Mouse (Mus musculus): Measurements from ENCODE around the gene Zfp334. TPM values are rescaled to one million over a fixed set of nuclear protein-coding genes. Genes with fewer than 3 reads are reported as not detected.
A peak's percentile ranks its signal among the peaks of the same experiment; 100 is the strongest.

Gene Zfp334
- polyA plus RNA-seq (2015; fragmentation: Nextera tagmentation; extraction: Ambion mirVana), result 10.0 and 10.4 TPM in 2 replicates

DNA sequence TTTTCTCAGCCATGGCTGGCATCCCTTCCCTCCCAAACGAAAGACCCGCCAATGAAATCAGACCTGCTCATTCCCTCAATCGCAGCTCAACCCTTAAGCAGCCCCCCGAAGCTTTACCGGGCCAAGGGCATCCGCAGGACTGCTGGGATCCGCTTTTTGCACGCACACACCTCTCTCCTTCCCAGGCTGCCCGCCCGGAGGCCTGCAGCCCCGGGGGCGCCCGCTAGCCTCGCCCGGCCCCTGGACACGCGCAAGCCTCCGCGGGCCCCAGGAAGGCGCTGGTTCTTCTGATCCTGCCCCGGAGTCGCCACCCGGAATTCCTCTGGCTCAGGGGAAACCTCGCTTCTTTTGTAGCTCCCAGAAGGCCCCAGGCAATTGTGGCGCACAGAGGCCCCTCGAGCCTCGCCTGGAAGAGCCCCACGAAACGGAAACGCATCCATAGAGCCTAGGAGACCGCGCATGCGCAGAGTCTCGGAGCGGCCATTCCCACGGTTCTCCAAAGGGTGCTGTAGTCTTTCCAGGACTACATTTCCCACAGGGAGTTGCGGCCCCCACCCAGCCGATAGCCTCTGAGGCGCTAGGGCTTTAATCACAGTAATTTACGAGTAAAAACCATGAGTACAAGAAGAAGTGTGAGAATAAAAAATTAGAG is at the start of gene Zfp334:
Zfp334 (minus strand) TSS at position 416 of the 652 bp plus-strand sequence.
- H3K9me3 ChIP-seq, result no peaks in the 10 kb centered on the region
- H3K27me3 ChIP-seq, result no peaks in the 10 kb centered on the region
- under 1% methylated on average over 40 of the region's 40 CpGs for WGBS
- peaks cover 38% of the 10 kb centered on the region for H3K36me3 ChIP-seq
- H3K27ac ChIP-seq, result peak within 1 kb of the TSS; percentile 77
- H3K4me3 ChIP-seq, result peak within 1 kb of the TSS; percentile 83
- H3K4me1 ChIP-seq, result peaks cover 8% of the 10 kb centered on the region
- peak within 1 kb of the TSS; percentile 82 for H3K4me2 ChIP-seq (replicated peaks)
- ATAC-seq (ENCODE audit: low FRiP score, low read depth), result peak; percentile 92
- H3K9ac ChIP-seq, result peak within 1 kb of the TSS; percentile 94

DNA sequence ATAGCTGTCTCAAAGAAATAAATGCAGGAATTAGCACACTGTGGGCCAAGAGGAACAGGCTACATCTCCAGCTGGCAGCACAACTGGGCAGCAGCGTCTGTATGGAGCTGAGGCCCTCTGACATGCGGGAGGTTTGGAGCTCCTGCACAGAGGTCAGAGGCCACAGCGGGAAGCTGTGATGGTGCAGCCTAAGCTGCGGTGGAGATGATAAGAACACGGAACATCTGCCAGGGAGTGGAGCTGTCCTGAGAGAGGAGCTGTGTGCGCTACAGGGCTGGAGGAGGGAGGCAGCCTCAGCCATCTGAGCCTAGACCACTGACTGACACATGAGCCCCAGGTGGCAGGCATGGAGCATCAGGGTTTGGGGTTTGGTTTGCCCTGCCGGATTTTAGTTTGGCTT is 40.6 kb upstream of the Zfp334 start:
- H3K9ac ChIP-seq, result no peak overlapping the region
- H3K4me1 ChIP-seq, result no peaks in the 10 kb centered on the region
- no peaks in the 10 kb centered on the region for H3K36me3 ChIP-seq
- no peak for ATAC-seq (ENCODE audit: low FRiP score, low read depth)
- WGBS, result 41% methylated on average over 7 of the region's 7 CpGs
- no peak overlapping the region for H3K27ac ChIP-seq
- H3K27me3 ChIP-seq, result no peaks in the 10 kb centered on the region
- no peak overlapping the region for H3K4me2 ChIP-seq (replicated peaks)
- no peak overlapping the region for H3K4me3 ChIP-seq
- H3K9me3 ChIP-seq, result no peaks in the 10 kb centered on the region

DNA sequence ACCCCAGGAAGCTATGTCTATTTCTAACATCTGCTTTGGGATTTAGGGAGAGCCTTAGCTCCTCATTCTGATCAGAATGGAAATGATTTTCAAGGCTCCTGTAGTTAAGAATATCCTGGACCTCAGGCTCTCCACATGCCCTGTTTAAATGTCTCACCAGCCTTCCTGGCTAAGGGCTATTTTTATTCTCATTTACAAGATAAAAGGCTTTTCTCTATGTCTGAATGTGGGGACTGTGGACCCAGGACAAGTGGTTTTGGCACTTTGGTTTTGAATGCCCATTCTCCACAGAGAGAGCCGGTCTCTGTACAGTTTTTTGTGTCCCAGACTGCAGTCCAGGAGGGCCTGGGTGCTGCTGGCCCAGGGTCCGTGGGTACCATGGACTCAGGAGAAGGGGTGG is 32.1 kb upstream of the Zfp334 start:
- Histone ChIP-seq H3K27me3 (no peaks in the 10 kb centered on the region), H3K4me2 (replicated peaks) (no peak overlapping the region), H3K9ac (no peak overlapping the region), H3K4me3 (no peak overlapping the region), H3K4me1 (peaks cover 29% of the 10 kb centered on the region), H3K9me3 (no peaks in the 10 kb centered on the region), H3K27ac (no peak overlapping the region), H3K36me3 (no peaks in the 10 kb centered on the region)
- 75% methylated on average over 2 of the region's 2 CpGs for WGBS
- no peak for ATAC-seq (ENCODE audit: low FRiP score, low read depth)

DNA sequence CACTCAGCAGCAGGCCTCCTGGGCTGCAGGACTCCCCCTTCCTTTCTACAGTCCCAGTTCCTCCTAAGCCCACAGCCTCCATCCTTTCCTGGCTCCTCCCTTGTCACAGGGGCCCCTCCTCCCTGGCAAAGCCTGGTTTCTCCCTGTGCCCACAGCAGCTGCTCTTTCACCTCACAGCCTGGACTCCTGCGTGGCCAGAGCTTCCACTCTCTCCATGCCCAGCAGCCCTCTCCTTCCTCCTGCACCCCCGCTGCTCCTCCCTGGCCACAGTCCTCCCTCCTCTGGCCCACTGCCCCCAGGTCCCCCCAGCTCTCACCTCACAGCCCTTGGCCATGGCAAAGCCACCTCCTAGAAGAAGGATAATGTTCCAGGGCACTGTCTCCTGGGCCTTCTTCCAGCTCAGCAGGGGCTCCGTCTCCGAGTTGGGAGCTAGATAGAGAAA is 31.6 kb upstream of the Zfp334 start:
- Histone ChIP-seq H3K27ac (no peak overlapping the region), H3K9ac (0 out of 2 replicates have a peak overlapping the region, but pooled peaks have one; percentile 9), H3K4me1 (peaks cover 34% of the 10 kb centered on the region), H3K27me3 (no peaks in the 10 kb centered on the region), H3K36me3 (no peaks in the 10 kb centered on the region), H3K9me3 (no peaks in the 10 kb centered on the region), H3K4me2 (replicated peaks) (no peak overlapping the region), H3K4me3 (no peak overlapping the region)
- WGBS, result 69% methylated on average over 4 of the region's 4 CpGs
- ATAC-seq (ENCODE audit: low FRiP score, low read depth), result no peak

DNA sequence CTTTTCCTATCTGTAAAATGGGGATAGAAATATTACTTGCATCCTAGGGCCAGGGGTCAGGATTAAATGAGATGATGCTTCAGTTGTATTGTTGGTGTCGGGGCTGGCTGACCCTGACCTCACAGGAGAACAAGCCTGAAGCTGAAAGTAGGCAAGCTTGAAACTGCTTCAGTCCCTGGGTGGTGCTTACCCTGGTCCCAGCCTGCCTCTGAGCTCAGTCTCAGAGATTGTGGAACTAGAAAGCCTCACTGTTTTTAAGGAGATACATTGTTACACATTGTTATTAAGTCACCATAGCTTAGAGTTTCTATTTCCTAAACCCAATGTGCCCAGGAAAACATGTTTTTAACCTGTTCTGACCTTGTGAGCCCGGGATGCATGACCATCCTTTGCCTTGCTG is 30.5 kb upstream of the Zfp334 start:
- Histone ChIP-seq H3K9ac (no peak overlapping the region), H3K27me3 (no peaks in the 10 kb centered on the region), H3K4me2 (replicated peaks) (no peak overlapping the region), H3K27ac (no peak overlapping the region), H3K4me3 (no peak overlapping the region), H3K36me3 (no peaks in the 10 kb centered on the region), H3K4me1 (peaks cover 34% of the 10 kb centered on the region), H3K9me3 (no peaks in the 10 kb centered on the region)
- ATAC-seq (ENCODE audit: low FRiP score, low read depth), result no peak
- 77% methylated on average over 2 of the region's 2 CpGs for WGBS

DNA sequence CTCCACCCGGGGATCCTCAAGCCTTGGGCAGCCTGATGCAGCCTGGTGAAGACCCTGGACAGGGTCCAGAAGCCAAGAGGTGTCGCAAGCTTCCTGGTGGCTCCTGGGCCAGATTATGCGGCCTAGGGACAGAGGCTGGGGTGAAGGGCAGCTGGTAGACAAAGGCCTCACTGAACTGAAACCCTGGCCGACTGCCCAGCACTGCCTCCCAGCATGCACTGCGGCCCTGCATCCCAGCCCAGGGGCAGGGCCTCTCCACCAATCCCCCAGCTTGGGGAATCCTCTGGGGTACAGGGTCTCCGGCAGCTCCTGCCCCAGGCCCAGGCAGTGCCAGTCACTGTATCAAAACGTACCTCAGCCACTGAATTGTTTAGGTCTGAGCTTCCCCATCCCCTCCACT is 29.2 kb upstream of the Zfp334 start:
- 0 out of 2 replicates have a peak, but pooled peaks have one; percentile 46 for ATAC-seq (ENCODE audit: low FRiP score, low read depth)

DNA sequence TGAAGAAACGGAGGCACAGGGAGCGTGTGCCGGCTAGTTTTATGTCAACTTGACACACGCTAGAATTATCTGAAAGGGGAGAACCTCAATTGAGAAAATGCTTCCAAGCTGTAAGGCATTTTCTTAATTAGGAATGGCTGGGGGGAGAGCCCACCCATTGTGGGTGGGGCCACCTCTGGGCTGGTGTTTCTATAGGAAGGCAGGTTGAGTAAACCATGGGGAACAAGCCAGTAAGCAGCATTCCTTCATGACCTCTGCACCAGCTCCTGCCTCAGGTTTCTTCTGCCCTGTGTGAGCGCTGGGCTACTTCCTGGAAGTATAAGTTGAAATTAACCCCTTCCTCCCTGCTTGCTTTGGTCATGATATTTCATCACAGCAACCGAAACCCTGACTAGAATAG is 27.7 kb upstream of the Zfp334 start:
- Histone ChIP-seq H3K27ac (no peak overlapping the region), H3K9ac (no peak overlapping the region), H3K4me1 (peaks cover 34% of the 10 kb centered on the region), H3K4me3 (no peak overlapping the region), H3K36me3 (no peaks in the 10 kb centered on the region), H3K9me3 (no peaks in the 10 kb centered on the region), H3K27me3 (no peaks in the 10 kb centered on the region), H3K4me2 (replicated peaks) (no peak overlapping the region)
- 21% methylated on average over 6 of the region's 6 CpGs for whole genome bisulfite sequencing
- ATAC-seq (ENCODE audit: low FRiP score, low read depth), result no peak

More for the DNA sequence above, 29.2 kb upstream of the Zfp334 start:
- H3K9ac ChIP-seq, result 0 out of 2 replicates have a peak overlapping the region, but pooled peaks have one; percentile 13
- H3K9me3 ChIP-seq, result no peaks in the 10 kb centered on the region
- H3K4me3 ChIP-seq, result no peak overlapping the region
- H3K27ac ChIP-seq, result peak overlapping the region; percentile 34; the same call in 1 of the 2 replicates
- no peak overlapping the region for H3K4me2 ChIP-seq (replicated peaks)
- H3K27me3 ChIP-seq, result no peaks in the 10 kb centered on the region
- H3K36me3 ChIP-seq, result no peaks in the 10 kb centered on the region
- peaks cover 34% of the 10 kb centered on the region for H3K4me1 ChIP-seq
- 63% methylated on average over 7 of the region's 7 CpGs for WGBS

DNA sequence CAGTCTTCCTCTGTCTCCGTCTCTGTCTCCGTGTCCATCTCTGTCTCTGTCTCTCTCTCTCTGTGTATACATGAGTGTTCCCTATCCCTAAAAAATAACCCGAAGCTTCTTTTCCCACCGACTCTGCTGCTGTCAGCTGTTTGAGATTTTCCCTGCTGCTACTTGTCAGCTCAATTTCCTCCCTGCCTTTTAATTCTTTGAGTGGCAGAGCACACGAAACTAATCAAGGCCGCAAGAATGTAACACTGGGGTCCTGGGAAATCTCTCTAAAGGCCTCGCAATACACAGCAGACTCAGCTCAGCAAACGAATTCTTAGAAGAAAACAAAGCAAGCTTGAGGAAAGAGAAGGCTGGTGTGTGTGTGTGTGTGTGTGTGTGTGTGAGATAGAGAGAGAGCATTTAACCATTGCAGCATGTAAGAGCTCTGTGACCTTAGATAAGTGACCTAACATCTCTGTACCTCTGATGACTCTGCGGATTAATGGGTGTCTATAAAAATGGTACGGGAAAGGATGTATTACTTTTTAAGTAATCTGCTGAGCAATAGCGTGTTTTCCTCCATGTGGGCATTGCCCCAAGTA is 27.2 kb upstream of the Zfp334 start:
- Histone ChIP-seq H3K4me1 (peaks cover 34% of the 10 kb centered on the region), H3K9ac (no peak overlapping the region), H3K27me3 (no peaks in the 10 kb centered on the region), H3K27ac (no peak overlapping the region; the same call in 1 of the 2 replicates), H3K36me3 (no peaks in the 10 kb centered on the region), H3K4me3 (no peak overlapping the region), H3K9me3 (no peaks in the 10 kb centered on the region), H3K4me2 (replicated peaks) (no peak overlapping the region; the same call in 1 of the 2 replicates)
- 24% methylated on average over 11 of the region's 11 CpGs for WGBS
- ATAC-seq (ENCODE audit: low FRiP score, low read depth), result no peak

DNA sequence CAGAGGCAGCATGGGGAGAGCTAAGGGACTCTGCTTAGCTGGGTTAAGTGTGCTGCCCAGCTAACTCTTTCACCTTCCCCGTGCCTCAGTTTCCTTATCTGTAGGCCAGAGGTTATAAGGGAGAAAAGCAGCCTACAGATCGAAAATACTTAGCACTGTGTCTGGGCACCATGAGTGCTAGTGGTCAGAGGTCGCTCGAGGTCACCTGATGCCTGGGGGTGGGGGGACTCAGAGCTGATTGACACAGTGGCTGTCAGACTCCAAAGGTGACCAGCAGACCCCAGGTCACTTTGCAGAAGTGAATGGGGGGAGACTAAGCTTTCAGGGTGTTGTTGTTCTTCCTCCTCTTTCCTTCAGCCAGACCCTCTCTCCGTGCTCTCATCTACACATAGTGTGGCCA is 26.3 kb upstream of the Zfp334 start:
- no peak for ATAC-seq (ENCODE audit: low FRiP score, low read depth)
- H3K4me2 ChIP-seq (replicated peaks), result no peak overlapping the region
- no peaks in the 10 kb centered on the region for H3K36me3 ChIP-seq
- no peak overlapping the region for H3K9ac ChIP-seq
- no peaks in the 10 kb centered on the region for H3K27me3 ChIP-seq
- peaks cover 29% of the 10 kb centered on the region for H3K4me1 ChIP-seq
- H3K27ac ChIP-seq, result no peak overlapping the region
- no peak overlapping the region for H3K4me3 ChIP-seq
- no peaks in the 10 kb centered on the region for H3K9me3 ChIP-seq
- 73% methylated on average over 5 of the region's 5 CpGs for WGBS

DNA sequence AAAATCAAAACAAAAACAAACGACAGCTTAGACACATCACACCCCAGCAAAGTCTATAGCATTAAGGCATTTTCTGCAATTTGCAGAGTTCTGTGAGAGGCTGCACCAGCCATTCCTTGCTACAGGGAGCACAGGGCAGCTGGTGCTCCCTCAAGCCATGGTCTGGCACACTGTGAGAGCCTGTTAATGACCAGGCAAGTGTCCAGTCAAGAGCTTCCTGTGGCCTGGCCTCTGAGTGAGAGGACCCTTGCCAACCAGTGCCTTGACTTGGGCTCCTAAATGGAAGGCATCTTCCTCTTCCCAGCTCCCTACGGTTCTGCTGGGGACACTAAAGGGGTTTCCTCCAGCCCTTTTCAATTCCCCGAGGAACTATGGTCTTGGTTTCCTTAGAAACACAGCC is 25.8 kb upstream of the Zfp334 start:
- H3K4me3 ChIP-seq, result no peak overlapping the region
- H3K27ac ChIP-seq, result no peak overlapping the region
- no peaks in the 10 kb centered on the region for H3K27me3 ChIP-seq
- no peaks in the 10 kb centered on the region for H3K9me3 ChIP-seq
- H3K4me2 ChIP-seq (replicated peaks), result no peak overlapping the region
- H3K4me1 ChIP-seq, result peaks cover 29% of the 10 kb centered on the region
- 50% methylated on average over 3 of the region's 3 CpGs for WGBS
- peak overlapping the region; percentile 25; the same call in 1 of the 2 replicates for H3K9ac ChIP-seq
- no peak for ATAC-seq (ENCODE audit: low FRiP score, low read depth)
- no peaks in the 10 kb centered on the region for H3K36me3 ChIP-seq

DNA sequence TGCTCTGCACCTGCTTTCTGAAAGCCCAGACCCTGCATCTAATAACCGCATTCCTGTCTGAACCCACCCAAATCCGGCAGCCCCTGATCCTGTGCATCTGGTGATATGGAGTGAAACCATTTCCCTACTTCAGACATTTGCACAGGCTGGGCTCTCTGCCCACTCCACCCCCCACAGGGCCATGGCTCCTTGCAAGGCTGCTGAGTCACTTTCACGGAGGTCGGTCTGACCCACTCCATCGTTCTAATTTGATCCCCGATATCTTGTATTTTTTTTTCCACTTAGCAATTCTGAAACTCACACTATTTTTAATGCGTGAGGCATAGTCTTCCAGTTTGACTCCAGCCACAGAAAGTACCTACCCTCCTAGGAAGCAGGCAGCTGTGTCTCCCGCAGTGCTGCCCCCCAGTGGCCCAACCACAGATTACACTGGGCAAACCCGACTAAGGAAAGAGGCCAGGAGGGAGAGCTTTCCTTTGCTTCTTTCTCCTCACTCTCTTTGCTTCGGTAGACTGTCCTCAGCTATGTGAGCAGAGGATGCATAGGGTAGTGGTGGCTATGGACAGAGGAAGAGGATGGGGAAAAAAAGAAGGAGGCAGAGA is 19.7 kb upstream of the Zfp334 start:
- H3K9me3 ChIP-seq, result no peaks in the 10 kb centered on the region
- H3K4me2 ChIP-seq (replicated peaks), result no peak overlapping the region
- ATAC-seq (ENCODE audit: low FRiP score, low read depth), result no peak
- H3K4me3 ChIP-seq, result no peak overlapping the region
- peaks cover 4% of the 10 kb centered on the region; the same call in 1 of the 2 replicates for H3K4me1 ChIP-seq
- no peak overlapping the region for H3K9ac ChIP-seq
- H3K27ac ChIP-seq, result no peak overlapping the region
- no peaks in the 10 kb centered on the region for H3K27me3 ChIP-seq
- H3K36me3 ChIP-seq, result no peaks in the 10 kb centered on the region
- 34% methylated on average over 10 of the region's 10 CpGs for whole genome bisulfite sequencing

DNA sequence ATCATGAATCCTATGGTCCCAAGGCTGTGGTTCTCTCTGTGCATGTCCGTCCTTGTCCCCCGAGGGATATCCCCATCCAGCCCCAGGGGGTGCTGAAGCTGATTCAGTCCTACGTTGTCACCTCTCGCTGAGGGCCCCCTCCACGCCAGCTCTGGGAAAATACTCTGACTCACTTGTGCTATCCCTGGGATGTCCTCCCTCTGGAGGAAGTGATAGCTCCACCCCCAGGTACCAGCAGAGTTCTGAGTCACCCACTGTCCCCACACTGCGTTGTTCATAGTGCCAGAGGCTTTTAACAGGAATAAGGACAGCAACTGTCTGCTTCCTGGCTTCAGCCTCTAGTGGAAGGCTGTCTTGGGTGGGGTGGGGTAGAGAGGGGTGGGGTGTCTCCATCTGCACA is 17.3 kb upstream of the Zfp334 start:
- Histone ChIP-seq H3K4me1 (peaks cover 4% of the 10 kb centered on the region; the same call in 1 of the 2 replicates), H3K4me3 (no peak overlapping the region), H3K9ac (no peak overlapping the region), H3K27me3 (no peaks in the 10 kb centered on the region), H3K36me3 (no peaks in the 10 kb centered on the region), H3K9me3 (no peaks in the 10 kb centered on the region), H3K4me2 (replicated peaks) (no peak overlapping the region), H3K27ac (no peak overlapping the region)
- no peak for ATAC-seq (ENCODE audit: low FRiP score, low read depth)
- 64% methylated on average over 6 of the region's 6 CpGs for WGBS

Measured in limb, embryonic 13.5 days (tissue).